Mouse (Mus musculus) myocyte (in vitro differentiated cells): Measurements from ENCODE around the gene Ppara. TPM values are rescaled to one million over a fixed set of nuclear protein-coding genes. Genes with fewer than 3 reads are reported as not detected.

ENCODE experiments used
- H3K27me3 ChIP-seq: one replicate; pipeline ENCODE4 v1.6.1; 2011; ENCODE audit not compliant: control insufficient read depth, insufficient read depth, insufficient read length
- H3K36me3 ChIP-seq: one replicate; pipeline ENCODE4 v1.6.1; 2011; ENCODE audit not compliant: control insufficient read depth, insufficient read depth
- H3K4me2 ChIP-seq: one replicate; pipeline ENCODE4 v1.6.1; 2011; ENCODE audit warnings: low read depth, control low read depth
- H3K4me3 ChIP-seq: one replicate; pipeline ENCODE4 v1.5.1; 2011; ENCODE audit warnings: mild to moderate bottlenecking, control low read depth, moderate library complexity
- H3K79me2 ChIP-seq: one replicate; pipeline ENCODE4 v1.6.1; 2011; ENCODE audit not compliant: control insufficient read depth, insufficient read depth
- H3ac ChIP-seq: one replicate; pipeline ENCODE4 v1.6.1; 2011; ENCODE audit not compliant: control insufficient read depth, insufficient read length
- CEBPB ChIP-seq: IDR thresholded peaks from 2 replicates; pipeline ENCODE4 v1.6.1; 2011; ENCODE audit warnings: mild to moderate bottlenecking, moderate library complexity; ENCODE audit not compliant: poor library complexity, insufficient read depth, severe bottlenecking
- E2F4 ChIP-seq: IDR thresholded peaks from one replicate; pipeline ENCODE4 v1.6.1; 2011; ENCODE audit warnings: mild to moderate bottlenecking, control low read depth, moderate library complexity; ENCODE audit not compliant: insufficient read depth
- MAX ChIP-seq: IDR thresholded peaks from one replicate; pipeline ENCODE4 v1.6.1; 2011; ENCODE audit warnings: low read depth, mild to moderate bottlenecking, control low read depth
- MYOD1 ChIP-seq, 3 experiments: IDR thresholded peaks; one replicate each; pipeline ENCODE4 v1.6.1; 2011; ENCODE audit warnings: control low read depth in 2 of 3, low read depth in 2 of 3, mild to moderate bottlenecking in 2 of 3, moderate library complexity in 1 of 3; ENCODE audit not compliant: insufficient read length in 2 of 3, control insufficient read depth in 1 of 3
- MYOG ChIP-seq, 3 experiments: IDR thresholded peaks; one replicate each; pipeline ENCODE4 v1.6.1; 2011; ENCODE audit warnings: control low read depth in 2 of 3, low read depth in 2 of 3, mild to moderate bottlenecking in 2 of 3; ENCODE audit not compliant: insufficient read length in 2 of 3, control insufficient read depth in 1 of 3, insufficient read depth in 1 of 3
- POLR2A ChIP-seq: IDR thresholded peaks from one replicate; pipeline ENCODE4 v1.6.1; 2011; ENCODE audit warnings: low read depth, mild to moderate bottlenecking, control low read depth, moderate library complexity; ENCODE audit not compliant: insufficient read length
- POLR2AphosphoS2 ChIP-seq: IDR thresholded peaks from one replicate; pipeline ENCODE4 v1.6.1; 2011; ENCODE audit warnings: low read depth, control low read depth; ENCODE audit not compliant: insufficient read length
- REST ChIP-seq: IDR thresholded peaks from one replicate; pipeline ENCODE4 v1.6.1; 2011; ENCODE audit warnings: mild to moderate bottlenecking, control low read depth, moderate library complexity; ENCODE audit not compliant: insufficient read depth, insufficient read length
- SRF ChIP-seq: IDR thresholded peaks from one replicate; pipeline ENCODE4 v1.6.1; 2011; ENCODE audit warnings: low read depth; ENCODE audit not compliant: control insufficient read depth, insufficient read length
- TCF12 ChIP-seq: IDR thresholded peaks from one replicate; pipeline ENCODE4 v1.6.1; 2011; ENCODE audit warnings: mild to moderate bottlenecking, control low read depth; ENCODE audit not compliant: poor library complexity, insufficient read depth, severe bottlenecking
- TCF3 ChIP-seq: IDR thresholded peaks from one replicate; pipeline ENCODE4 v1.6.1; 2011; ENCODE audit warnings: low read depth, control low read depth; ENCODE audit not compliant: insufficient read length
- USF1 ChIP-seq: IDR thresholded peaks from one replicate; pipeline ENCODE4 v1.6.1; 2011; ENCODE audit warnings: low read depth, mild to moderate bottlenecking, control low read depth, moderate library complexity
- polyA plus RNA-seq: library from polyadenylated mRNA; unstranded; fragments of >200 nt; fragmentation: generic; extraction: Trizol; gene quantifications from one replicate; pipeline ENCODE4 v1.2.1, GENCODE M21; 2012; ENCODE audit warnings: missing spikeins

Ppara gene
- polyA plus RNA-seq, 1 experiment: 0.12 TPM

DNA sequence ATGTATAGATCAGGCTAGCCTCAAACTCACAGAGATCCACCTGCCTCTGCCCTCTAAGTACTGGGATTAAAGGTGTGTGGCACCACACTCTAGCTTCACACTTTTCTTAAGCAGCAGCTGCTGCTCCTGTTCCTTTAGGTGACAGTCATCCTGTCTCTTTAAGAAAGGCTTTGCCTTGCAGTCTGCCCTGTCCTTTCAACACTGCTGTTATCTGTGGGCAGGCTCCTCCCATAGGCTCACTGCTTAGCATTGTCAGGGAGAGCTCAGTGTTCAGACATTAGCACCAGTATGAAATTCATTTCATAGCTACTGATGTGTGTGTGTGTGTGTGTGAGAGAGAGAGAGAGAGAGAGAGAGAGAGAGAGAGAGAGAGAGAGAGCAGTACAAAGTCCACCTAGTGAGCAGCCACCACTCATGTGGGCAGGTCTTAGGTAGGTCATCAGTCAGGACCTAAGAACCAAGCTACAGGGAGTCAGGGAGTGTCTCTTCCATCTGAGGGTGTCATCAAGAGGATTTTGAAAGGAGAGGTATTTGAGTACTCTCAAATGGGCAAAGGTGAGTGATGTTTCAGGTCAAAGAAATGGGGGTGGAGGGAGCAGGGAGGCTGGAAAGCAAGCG lies 19.4 kb downstream of the Ppara start:
- no peak overlapping the region for H3ac ChIP-seq
- H3K4me3 ChIP-seq: no peak overlapping the region
- no peak for TF ChIP-seq CEBPB
- no peak for TF ChIP-seq MAX
- TF ChIP-seq SRF: no peak
- no peak for TF ChIP-seq USF1
- TF ChIP-seq TCF3: no peak
- no peak for TF ChIP-seq POLR2A
- no peak for TF ChIP-seq TCF12
- no peak for TF ChIP-seq POLR2AphosphoS2
- no peak for TF ChIP-seq MYOG (IDR thresholded peaks at IDR 0.05; ENCODE audit: control insufficient read depth in 1 of 3, insufficient read depth in 1 of 3, insufficient read length in 2 of 3, low read depth in 2 of 3)
- TF ChIP-seq MYOD1 (IDR thresholded peaks at IDR 0.05; ENCODE audit: control insufficient read depth in 1 of 3, insufficient read length in 2 of 3, low read depth in 2 of 3): no peak
- no peak for TF ChIP-seq E2F4
- no peak for TF ChIP-seq REST
- no peaks in the 10 kb centered on the region for H3K79me2 ChIP-seq
- no peak overlapping the region for H3K4me2 ChIP-seq
- H3K36me3 ChIP-seq: no peaks in the 10 kb centered on the region
- H3K27me3 ChIP-seq: peaks cover 5% of the 10 kb centered on the region

DNA sequence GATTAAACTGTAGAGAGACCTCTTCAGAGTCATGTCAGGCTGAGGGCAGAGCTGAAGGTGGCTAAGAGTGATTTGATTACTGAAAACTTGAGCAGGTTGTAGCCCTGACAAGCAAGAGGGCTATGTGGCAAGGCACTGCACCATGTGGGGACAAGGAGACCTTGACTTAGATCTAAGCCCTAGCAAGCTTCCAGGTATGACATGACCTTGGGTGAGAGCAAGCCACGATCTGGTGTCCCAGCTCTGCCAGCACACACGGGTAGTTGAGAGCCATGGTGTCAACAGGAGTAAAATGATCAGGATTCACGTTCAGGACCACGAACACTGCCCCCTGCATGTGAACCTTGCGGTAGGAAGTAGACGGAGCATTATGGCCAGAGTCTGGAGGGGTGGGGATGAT lies 20.4 kb downstream of the Ppara start:
- H3K4me3 ChIP-seq: no peak overlapping the region
- H3K27me3 ChIP-seq: peaks cover 3% of the 10 kb centered on the region
- H3K79me2 ChIP-seq: no peaks in the 10 kb centered on the region
- TF ChIP-seq E2F4 (no peak), POLR2A (no peak), USF1 (no peak), SRF (no peak)
- no peak overlapping the region for H3K4me2 ChIP-seq
- H3ac ChIP-seq: no peak overlapping the region
- H3K36me3 ChIP-seq: no peaks in the 10 kb centered on the region

DNA sequence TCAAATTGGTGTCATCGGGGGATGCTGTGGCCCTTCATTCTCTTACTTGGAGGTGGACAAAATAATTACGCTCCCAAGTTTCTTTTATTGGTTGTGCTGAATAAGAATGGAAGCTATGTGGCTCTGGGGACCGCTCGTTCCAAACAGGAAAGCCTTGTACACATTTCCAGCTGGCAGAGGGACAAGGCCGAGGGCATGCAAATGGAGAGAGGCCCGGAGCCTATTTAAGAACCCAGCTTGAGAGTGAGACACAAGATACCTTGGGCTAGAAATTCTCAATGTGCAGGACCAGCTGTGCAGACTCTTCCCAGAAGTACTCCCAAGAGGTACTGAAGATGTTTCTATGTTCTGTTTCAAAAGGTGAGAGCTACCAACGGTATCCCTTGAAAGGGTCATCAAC lies 21.8 kb downstream of the Ppara start:
- Histone ChIP-seq H3K36me3 (no peaks in the 10 kb centered on the region), H3ac (no peak overlapping the region), H3K27me3 (no peaks in the 10 kb centered on the region), H3K4me3 (no peak overlapping the region), H3K4me2 (no peak overlapping the region), H3K79me2 (no peaks in the 10 kb centered on the region)
- TF ChIP-seq POLR2AphosphoS2: no peak
- no peak for TF ChIP-seq CEBPB
- TF ChIP-seq SRF: no peak
- no peak for TF ChIP-seq MYOG (IDR thresholded peaks at IDR 0.05; ENCODE audit: control insufficient read depth in 1 of 3, insufficient read depth in 1 of 3, insufficient read length in 2 of 3, low read depth in 2 of 3)
- no peak for TF ChIP-seq MAX
- no peak for TF ChIP-seq POLR2A
- TF ChIP-seq TCF3: no peak
- no peak for TF ChIP-seq TCF12
- no peak for TF ChIP-seq E2F4
- TF ChIP-seq USF1: no peak
- TF ChIP-seq MYOD1 (IDR thresholded peaks at IDR 0.05; ENCODE audit: control insufficient read depth in 1 of 3, insufficient read length in 2 of 3, low read depth in 2 of 3): no peak
- TF ChIP-seq REST: no peak

DNA sequence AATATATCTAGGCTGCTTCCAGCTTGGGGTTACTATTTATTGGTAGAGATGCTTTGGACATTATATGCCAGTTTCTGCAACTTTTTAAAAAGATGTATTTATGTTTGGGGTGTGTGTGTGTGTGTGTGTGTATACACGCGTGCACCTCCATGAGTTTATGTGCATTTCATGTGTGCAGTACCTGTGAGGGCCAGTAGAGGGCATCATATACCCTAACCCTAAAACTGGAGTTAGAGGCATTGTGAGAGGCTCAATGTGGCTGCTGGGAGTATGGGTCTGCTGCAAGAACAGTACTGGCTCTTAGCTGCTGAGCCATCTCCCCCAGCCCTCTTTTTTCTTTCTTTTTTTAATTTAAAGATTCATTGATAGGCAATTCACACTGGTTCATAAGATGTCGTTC lies 23.0 kb downstream of the Ppara start:
- no peak for TF ChIP-seq USF1
- TF ChIP-seq MYOG (IDR thresholded peaks at IDR 0.05; ENCODE audit: control insufficient read depth in 1 of 3, insufficient read depth in 1 of 3, insufficient read length in 2 of 3, low read depth in 2 of 3): no peak
- TF ChIP-seq POLR2AphosphoS2: no peak
- no peak for TF ChIP-seq CEBPB
- H3K36me3 ChIP-seq: no peaks in the 10 kb centered on the region
- H3K4me2 ChIP-seq: no peak overlapping the region
- H3K79me2 ChIP-seq: no peaks in the 10 kb centered on the region
- no peak overlapping the region for H3K4me3 ChIP-seq
- H3K27me3 ChIP-seq: peaks cover 3% of the 10 kb centered on the region
- no peak overlapping the region for H3ac ChIP-seq

DNA sequence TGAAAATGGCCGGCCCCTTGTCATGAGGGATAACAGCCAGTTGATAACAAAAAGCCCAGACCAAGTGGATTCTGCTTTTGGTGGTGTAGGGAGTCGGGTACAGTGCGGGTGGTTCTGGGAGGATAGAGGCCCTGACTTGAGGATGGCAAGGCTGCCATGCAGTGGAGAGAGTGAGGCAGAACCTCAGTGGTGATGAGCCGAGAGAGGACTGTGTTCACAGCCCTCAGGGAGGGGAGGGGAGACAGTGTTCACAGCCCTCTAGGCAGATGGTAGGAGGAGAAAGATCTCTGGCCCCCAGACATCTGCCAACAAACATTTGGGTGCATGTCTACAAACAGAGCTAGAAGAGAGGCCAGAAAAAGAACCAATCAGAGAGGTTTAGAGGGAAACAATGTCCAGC lies 28.0 kb downstream of the Ppara start:
- Histone ChIP-seq H3K36me3 (no peaks in the 10 kb centered on the region), H3K79me2 (no peaks in the 10 kb centered on the region), H3K4me2 (no peak overlapping the region), H3K4me3 (no peak overlapping the region), H3K27me3 (peaks cover 20% of the 10 kb centered on the region), H3ac (no peak overlapping the region)
- TF ChIP-seq MYOG (IDR thresholded peaks at IDR 0.05; ENCODE audit: control insufficient read depth in 1 of 3, insufficient read depth in 1 of 3, insufficient read length in 2 of 3, low read depth in 2 of 3) (no peak), POLR2A (no peak), REST (no peak), CEBPB (no peak)
